Mouse (Mus musculus): ENCODE measurements around the gene Aars2.

DNA sequence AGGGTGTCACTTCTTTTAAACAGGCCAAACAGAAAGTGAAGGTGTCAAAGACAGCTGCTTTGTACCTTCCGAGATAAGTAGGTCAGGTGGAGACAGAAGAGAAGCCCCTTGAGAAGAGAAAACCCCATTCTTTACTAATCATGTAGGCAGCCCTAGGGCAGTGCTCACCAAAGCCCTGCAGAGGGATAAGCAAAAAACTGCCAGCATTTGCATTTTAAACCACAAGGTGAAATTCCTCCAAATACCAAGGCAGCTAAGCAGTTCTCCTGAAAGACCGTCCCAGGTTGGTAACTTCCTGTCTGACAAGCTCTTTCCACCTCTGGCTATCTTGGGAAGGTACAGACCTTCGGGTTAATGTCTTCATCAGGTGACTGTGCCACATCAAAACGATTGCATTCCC is 4.3 kb upstream of the Aars2 start:
- TF ChIP-seq POLR2A (IDR thresholded peaks at IDR 0.05; ENCODE audit: insufficient read depth, low read depth, low read length) (no peak), CTCF (IDR thresholded peaks at IDR 0.05; ENCODE audit: insufficient read depth, low read depth, low read length) (no peak)
